In genomic region chr17:83861444-83862133, GRCm38 (mm10) we compare ENCODE assay signal across 8 mouse cellular contexts. TPM values are rescaled to one million over a fixed set of nuclear protein-coding genes. Genes with fewer than 3 reads are reported as not detected.
DNase-seq lines count a peak whose midpoint lies in the region; ATAC-seq and TF ChIP-seq lines count a peak whose summit lies in the region.

No protein-coding gene starts in this region.

- TF ChIP-seq CTCF in E14TG2a.4 (conservative IDR thresholded peaks at IDR 0.05; ENCODE audit: low read length): no peak

- peak; percentile 94 for ATAC-seq in forebrain, embryonic 13.5 days
- ATAC-seq in neural tube, embryonic 15.5 days (ENCODE audit: low FRiP score): peak; percentile 94

- no peaks in the 10 kb centered on the region; the same call in 1 of the 2 replicates for H3K27me3 ChIP-seq in E14TG2a.4 (ENCODE audit: insufficient read depth, low read length)
- H3K27me3 ChIP-seq in forebrain, embryonic 13.5 days: peaks cover 3% of the 10 kb centered on the region; the same call in 1 of the 2 replicates
- H3K27me3 ChIP-seq in neural tube, embryonic 15.5 days (replicated peaks): no peaks in the 10 kb centered on the region; the same call in 1 of the 2 replicates

- H3K4me1 ChIP-seq in E14TG2a.4 (replicated peaks; ENCODE audit: low read depth, low read length): peaks cover 44% of the 10 kb centered on the region
- H3K4me1 ChIP-seq in forebrain, embryonic 13.5 days: peaks cover 7% of the 10 kb centered on the region
- peaks cover 11% of the 10 kb centered on the region for H3K4me1 ChIP-seq in neural tube, embryonic 15.5 days

- H3K36me3 ChIP-seq in E14TG2a.4 (ENCODE audit: insufficient read depth, low read length): no peaks in the 10 kb centered on the region
- no peaks in the 10 kb centered on the region for H3K36me3 ChIP-seq in forebrain, embryonic 13.5 days (ENCODE audit: poor library complexity, severe bottlenecking)
- no peaks in the 10 kb centered on the region for H3K36me3 ChIP-seq in neural tube, embryonic 15.5 days

- H3K9ac ChIP-seq in forebrain, embryonic 13.5 days: peak overlapping the region; percentile 79
- H3K9ac ChIP-seq in neural tube, embryonic 15.5 days (replicated peaks): peak overlapping the region; percentile 66

- H3K4me3 ChIP-seq in E14TG2a.4 (replicated peaks; ENCODE audit: low read length): peak overlapping the region; percentile 87
- H3K4me3 ChIP-seq in forebrain, embryonic 13.5 days: peak overlapping the region; percentile 76
- H3K4me3 ChIP-seq in neural tube, embryonic 15.5 days (replicated peaks): peak overlapping the region; percentile 79

- peaks cover 6% of the 10 kb centered on the region; the same call in 1 of the 2 replicates for H3K9me3 ChIP-seq in E14TG2a.4 (ENCODE audit: low read length)
- no peaks in the 10 kb centered on the region for H3K9me3 ChIP-seq in forebrain, embryonic 13.5 days (replicated peaks)
- no peaks in the 10 kb centered on the region for H3K9me3 ChIP-seq in neural tube, embryonic 15.5 days (replicated peaks)

- peak; percentile 93 for DNase-seq in c-Kit-positive CD71-positive TER-119-positive erythroid progenitor cells, embryonic 14.5 days (ENCODE audit: low spot score)
- DNase-seq in heart, postnatal 14 days: peak; percentile 98
- DNase-seq in layer of hippocampus, adult 11-12 months (ENCODE audit: low spot score): peak; percentile 97
- DNase-seq in lung, adult 18-20 months: peak; percentile 95
- peak; percentile 92 for DNase-seq in testis, postnatal 14 days (ENCODE audit: low spot score)

- intact Hi-C loops in heart, postnatal 14 days (cut with DNase I): loop anchor here (10.0 kb wide), 1 partner anchor 763 kb away; the partner anchor contains the start of gene Dync2li1

- peak overlapping the region; percentile 82 for H3K27ac ChIP-seq in forebrain, embryonic 13.5 days
- peak overlapping the region; percentile 95 for H3K27ac ChIP-seq in neural tube, embryonic 15.5 days (replicated peaks)

- H3K4me2 ChIP-seq in forebrain, embryonic 13.5 days: peak overlapping the region; percentile 78
- peak overlapping the region; percentile 84 for H3K4me2 ChIP-seq in neural tube, embryonic 15.5 days

- under 1% methylated on average over 58 of the region's 62 CpGs for WGBS in forebrain, embryonic 13.5 days
- 0% methylated on average over 61 of the region's 62 CpGs for WGBS in neural tube, embryonic 15.5 days

RNA-seq across cellular contexts. Expression of gene Haao, which starts 13.8 kb away (rescaled TPM):
- 0.24 TPM in 1 of 2 replicates, not detected in the other for polyA plus RNA-seq in forebrain, embryonic 13.5 days (2015; fragmentation: Nextera tagmentation; extraction: Ambion mirVana)
- not detected for total RNA-seq in heart, postnatal 14 days (2021)
- 0.22 and 3.6 TPM in 2 replicates for polyA plus RNA-seq in neural tube, embryonic 15.5 days (2015; fragmentation: Nextera tagmentation; extraction: Ambion mirVana)

Comparison
In these comparisons a context has a peak if more than half of its experiments do, and no peak if none do; other contexts are left out.
1. Peak in every context shown above with its lines: DNase-seq, ATAC-seq, H3K4me3 ChIP-seq and H3K27ac ChIP-seq.